Mouse (Mus musculus): Measurements from ENCODE around the gene Slc6a17.

DNA sequence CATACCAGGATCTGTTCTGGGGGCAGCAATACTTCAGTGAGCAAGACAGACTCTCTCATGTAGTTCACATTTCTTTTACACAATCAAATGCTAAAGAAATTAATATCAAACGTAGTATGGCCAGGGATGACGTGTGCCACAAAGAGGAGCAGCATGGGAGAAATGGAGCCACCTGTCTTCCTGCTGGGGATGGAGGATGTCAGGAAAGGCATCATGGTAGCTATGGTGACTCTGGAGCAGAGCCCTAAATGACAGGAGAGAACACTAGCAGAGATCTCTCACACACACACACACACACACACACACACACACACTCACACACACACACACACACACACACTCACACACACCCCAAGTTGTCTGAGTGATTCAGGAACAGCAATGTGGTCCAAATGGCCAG lies 14.1 kb downstream of the Slc6a17 start:
- TF ChIP-seq CTCF (conservative IDR thresholded peaks at IDR 0.05; ENCODE audit: low read length) (no peak), NANOG (IDR thresholded peaks at IDR 0.05; ENCODE audit: borderline replicate concordance, low read length) (no peak)
